Mouse (Mus musculus) kidney, postnatal 0 days (tissue): Measurements from ENCODE around the gene Pigs. TPM values are rescaled to one million over a fixed set of nuclear protein-coding genes. Genes with fewer than 3 reads are reported as not detected.

Source experiments
- ATAC-seq: fragments of 200-750 bp; cut with Nextera tagmentation; replicated peaks from 2 replicates; pipeline ENCODE4 v1.8.0; 2017; ENCODE audit warnings: low read depth, moderate number of reproducible peaks, moderate TSS enrichment, moderate library complexity; ENCODE audit not compliant: low FRiP score
- DNase-seq: peaks from one replicate; pipeline ENCODE4 v3.0.0-alpha.2; 2016; ENCODE audit warnings: low spot score
- H3K27ac ChIP-seq: fragments of 300-500 bp; sonication (generic); 2 replicates; pipeline ENCODE4 v1.5.1; 2014; ENCODE audit warnings: mild to moderate bottlenecking
- H3K27me3 ChIP-seq: fragments of 300-500 bp; sonication (generic); 2 replicates; pipeline ENCODE4 v1.6.1; 2014; ENCODE audit warnings: low read length, mixed read lengths; ENCODE audit not compliant: insufficient read depth
- H3K36me3 ChIP-seq: fragments of 300-500 bp; sonication (generic); 2 replicates; pipeline ENCODE4 v1.6.1; 2014; ENCODE audit warnings: low read length, mixed read lengths; ENCODE audit not compliant: insufficient read depth
- H3K4me1 ChIP-seq: fragments of 300-500 bp; sonication (generic); replicated peaks from 2 replicates; pipeline ENCODE4 v1.6.1; 2014; ENCODE audit warnings: antibody characterized with exemption, low read length, mixed read lengths; ENCODE audit not compliant: insufficient read depth
- H3K4me2 ChIP-seq: fragments of 300-500 bp; sonication (generic); 2 replicates; pipeline ENCODE4 v1.6.1; 2014; ENCODE audit warnings: mild to moderate bottlenecking, low read length, moderate library complexity, mixed read lengths
- H3K4me3 ChIP-seq: fragments of 300-500 bp; sonication (generic); replicated peaks from 2 replicates; pipeline ENCODE4 v1.5.1; 2014; ENCODE audit warnings: low read depth, low read length
- H3K9ac ChIP-seq: fragments of 300-500 bp; sonication (generic); 2 replicates; pipeline ENCODE4 v1.6.1; 2014; ENCODE audit warnings: low read depth, low read length
- H3K9me3 ChIP-seq: fragments of 300-500 bp; sonication (generic); replicated peaks from 2 replicates; pipeline ENCODE4 v1.6.1; 2016; ENCODE audit warnings: low read length, inconsistent platforms, mixed read lengths
- CTCF ChIP-seq: IDR thresholded peaks from 2 replicates; pipeline ENCODE4 v1.5.1; 2016; ENCODE audit warnings: antibody characterized with exemption, low read depth, mild to moderate bottlenecking, moderate library complexity
- whole genome bisulfite sequencing: fragments of 180-500 bp; shearing (Covaris S2); extraction: QIAGEN DNeasy Blood & Tissue Kit; methylation state at CpG from one replicate; pipeline ENCODE4 v1.1.7; 2014; 5-methylcytosine and 5-hydroxymethylcytosine counted together
- polyA plus RNA-seq: library from polyadenylated mRNA; unstranded; fragments of >200 nt; fragmentation: Nextera tagmentation; extraction: Ambion mirVana; gene quantifications from 2 replicates; pipeline ENCODE4 v1.2.1, GENCODE M21; 2015

Pigs gene
- polyA plus RNA-seq, 1 experiment from 2014 or later, result 67.5 TPM

- ATAC-seq, result no peak
- H3K4me2 ChIP-seq, result no peak overlapping the region
- H3K27ac ChIP-seq, result 0 out of 2 replicates have a peak overlapping the region, but pooled peaks have one; percentile 1
- H3K27me3 ChIP-seq, result no peaks in the 10 kb centered on the region
- no peaks in the 10 kb centered on the region for H3K9me3 ChIP-seq
- peaks cover 4% of the 10 kb centered on the region; the same call in 1 of the 2 replicates for H3K4me1 ChIP-seq
- WGBS, result 66% methylated on average over 4 of the region's 4 CpGs
- TF ChIP-seq CTCF, result no peak
- DNase-seq, result no peak
- H3K4me3 ChIP-seq, result no peak overlapping the region
- H3K36me3 ChIP-seq, result 0 out of 2 replicates have a peak, but pooled peaks cover 3% of the 10 kb centered on the region
- no peak overlapping the region for H3K9ac ChIP-seq
Observed at GRCm38 (mm10) chr11:78349441-78350358, 21.5 kb downstream of the Pigs start.

- Histone ChIP-seq H3K4me3 (no peak overlapping the region), H3K9ac (no peak overlapping the region), H3K27ac (no peak overlapping the region), H3K9me3 (no peaks in the 10 kb centered on the region), H3K36me3 (0 out of 2 replicates have a peak, but pooled peaks cover 3% of the 10 kb centered on the region), H3K27me3 (no peaks in the 10 kb centered on the region), H3K4me1 (no peaks in the 10 kb centered on the region), H3K4me2 (no peak overlapping the region)
- no peak for DNase-seq
- no peak for ATAC-seq
- no peak for TF ChIP-seq CTCF
- 85% methylated on average over 1 of the region's 1 CpGs for WGBS
Observed at GRCm38 (mm10) chr11:78353081-78353480, 24.9 kb downstream of the Pigs start.

GRCm38 (mm10) chr11:78354905-78355304 is 26.7 kb downstream of the Pigs start:
- Histone ChIP-seq H3K4me3 (no peak overlapping the region), H3K9ac (no peak overlapping the region), H3K4me2 (no peak overlapping the region), H3K9me3 (no peaks in the 10 kb centered on the region), H3K27me3 (no peaks in the 10 kb centered on the region), H3K36me3 (no peaks in the 10 kb centered on the region), H3K4me1 (no peaks in the 10 kb centered on the region), H3K27ac (no peak overlapping the region)
- TF ChIP-seq CTCF, result no peak
- WGBS, result 87% methylated on average over 6 of the region's 6 CpGs
- ATAC-seq, result no peak
- DNase-seq, result no peak

GRCm38 (mm10) chr11:78355471-78356238 is 27.4 kb downstream of the Pigs start:
- Histone ChIP-seq H3K4me1 (no peaks in the 10 kb centered on the region), H3K9me3 (no peaks in the 10 kb centered on the region), H3K27ac (no peak overlapping the region), H3K4me3 (no peak overlapping the region), H3K36me3 (no peaks in the 10 kb centered on the region), H3K4me2 (no peak overlapping the region), H3K27me3 (no peaks in the 10 kb centered on the region), H3K9ac (no peak overlapping the region)
- DNase-seq (peak; percentile 70), ATAC-seq (no peak)
- WGBS, result 37% methylated on average over 4 of the region's 4 CpGs
- peak; percentile 93 for TF ChIP-seq CTCF

GRCm38 (mm10) chr11:78358330-78359007 is 30.3 kb downstream of the Pigs start:
- TF ChIP-seq CTCF, result peak; percentile 69
- Histone ChIP-seq H3K4me3 (no peak overlapping the region), H3K9ac (no peak overlapping the region), H3K36me3 (no peaks in the 10 kb centered on the region), H3K27me3 (no peaks in the 10 kb centered on the region), H3K27ac (no peak overlapping the region), H3K4me1 (0 out of 2 replicates have a peak, but pooled peaks cover 5% of the 10 kb centered on the region), H3K4me2 (no peak overlapping the region), H3K9me3 (no peaks in the 10 kb centered on the region)
- peak; percentile 42 for DNase-seq
- ATAC-seq, result no peak
- 19% methylated on average over 22 of the region's 22 CpGs for WGBS
